Mouse (Mus musculus) cerebellum, adult 18-20 months (tissue): Measurements from ENCODE around the gene Aunip.

Experiments used
- DNase-seq, 2 experiments: peaks; one replicate each; pipeline ENCODE4 v3.0.0; 2021

Aunip gene

DNA sequence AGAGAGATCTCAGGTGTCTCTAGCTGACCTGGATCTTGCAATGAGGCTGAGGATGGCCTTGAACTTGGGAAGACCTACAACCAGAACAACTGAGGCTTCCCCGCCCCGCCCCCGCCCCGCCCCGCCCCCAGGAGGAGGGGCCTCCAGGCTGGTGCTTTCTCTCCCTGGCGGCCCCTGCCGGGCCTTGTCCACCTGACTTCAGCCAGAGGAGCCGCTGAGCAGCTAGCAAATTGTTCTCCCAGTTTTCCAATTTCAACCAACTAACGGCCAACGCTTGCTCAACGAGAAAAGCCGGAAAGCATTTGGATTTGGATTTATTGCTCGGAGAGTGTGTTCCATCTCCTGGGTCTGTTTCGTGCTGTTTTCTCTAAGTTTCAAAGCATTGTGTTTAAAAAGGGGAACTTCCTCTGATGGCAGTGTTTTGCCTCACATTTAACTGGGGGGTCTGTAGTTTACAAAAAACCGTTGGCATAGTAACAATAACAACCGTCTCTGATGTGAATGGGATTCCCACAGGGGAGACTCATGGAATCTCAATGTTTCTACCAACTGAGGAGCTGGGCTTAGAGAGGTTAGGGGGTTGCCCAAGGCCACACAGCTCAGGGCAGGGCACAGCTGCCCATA, 46.9 kb downstream of the Aunip start:
- no peak for DNase-seq

- no peak for DNase-seq
Measured at GRCm38 (mm10) chr4:134558570-134559113, 47.8 kb downstream of the Aunip start.

DNA sequence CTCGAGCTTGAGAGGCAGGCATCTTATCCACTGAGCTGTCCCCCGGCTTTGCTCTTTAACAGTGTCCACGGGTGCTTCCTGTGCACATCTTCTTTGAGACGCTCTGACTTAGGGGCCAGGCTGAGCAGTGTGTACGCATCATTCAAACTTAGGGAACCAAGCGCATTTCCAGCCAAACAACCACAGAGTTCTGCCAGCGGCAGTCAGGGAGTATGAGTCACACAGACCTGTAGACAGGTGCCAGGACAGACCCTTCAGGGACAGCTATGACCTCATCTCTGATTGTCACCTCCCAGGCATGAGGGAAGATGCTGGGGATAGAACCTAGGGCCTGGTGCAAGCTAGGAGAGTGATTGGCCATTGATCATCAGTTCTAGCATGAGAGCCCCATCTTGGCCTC, 48.4 kb downstream of the Aunip start:
- no peak for DNase-seq

DNA sequence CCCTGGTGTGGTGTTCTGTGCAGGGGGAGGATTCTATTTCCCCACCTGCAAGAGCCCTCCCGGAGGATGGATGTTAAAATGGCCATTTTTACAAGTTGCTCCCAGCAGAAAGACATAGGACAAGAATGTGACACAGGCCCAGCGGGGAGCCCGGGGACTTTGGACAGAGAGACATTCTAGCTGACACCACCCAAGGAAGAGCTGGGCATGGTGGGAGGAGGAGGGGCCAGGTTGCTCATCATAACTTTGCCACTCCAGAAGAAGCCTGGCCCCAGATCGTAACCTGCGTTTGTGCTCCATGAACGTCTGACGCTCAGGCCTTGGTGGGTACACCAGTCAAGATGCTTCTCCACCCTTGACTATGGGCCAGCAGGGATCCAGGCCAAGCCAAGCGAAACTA, 49.9 kb downstream of the Aunip start:
- no peak for DNase-seq

- peak; percentile 54 to 57 for DNase-seq
Measured at GRCm38 (mm10) chr4:134562014-134562413, 51.2 kb downstream of the Aunip start.

- DNase-seq, result no peak
Measured at GRCm38 (mm10) chr4:134563624-134564023, 52.8 kb downstream of the Aunip start.

DNA sequence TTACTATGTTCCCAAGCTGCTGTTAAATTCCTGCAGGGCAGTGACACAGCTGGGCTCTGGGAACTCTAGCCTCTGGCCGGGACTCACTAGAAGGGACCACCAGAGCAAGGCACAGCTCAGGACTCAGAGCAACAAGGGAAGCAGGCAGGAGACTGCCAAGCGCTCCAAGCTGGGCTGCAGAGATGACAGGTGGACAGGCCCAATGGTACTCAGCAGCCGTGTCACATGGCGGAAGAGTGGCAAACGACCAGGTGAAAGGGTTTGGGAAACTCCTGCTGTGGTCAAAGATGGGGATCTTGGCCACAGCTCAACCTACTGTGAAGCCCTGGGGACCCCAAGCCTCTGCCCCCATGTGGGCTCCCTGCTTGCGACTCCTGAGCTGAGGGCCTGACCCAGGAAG, 53.3 kb downstream of the Aunip start:
- no peak for DNase-seq

DNA sequence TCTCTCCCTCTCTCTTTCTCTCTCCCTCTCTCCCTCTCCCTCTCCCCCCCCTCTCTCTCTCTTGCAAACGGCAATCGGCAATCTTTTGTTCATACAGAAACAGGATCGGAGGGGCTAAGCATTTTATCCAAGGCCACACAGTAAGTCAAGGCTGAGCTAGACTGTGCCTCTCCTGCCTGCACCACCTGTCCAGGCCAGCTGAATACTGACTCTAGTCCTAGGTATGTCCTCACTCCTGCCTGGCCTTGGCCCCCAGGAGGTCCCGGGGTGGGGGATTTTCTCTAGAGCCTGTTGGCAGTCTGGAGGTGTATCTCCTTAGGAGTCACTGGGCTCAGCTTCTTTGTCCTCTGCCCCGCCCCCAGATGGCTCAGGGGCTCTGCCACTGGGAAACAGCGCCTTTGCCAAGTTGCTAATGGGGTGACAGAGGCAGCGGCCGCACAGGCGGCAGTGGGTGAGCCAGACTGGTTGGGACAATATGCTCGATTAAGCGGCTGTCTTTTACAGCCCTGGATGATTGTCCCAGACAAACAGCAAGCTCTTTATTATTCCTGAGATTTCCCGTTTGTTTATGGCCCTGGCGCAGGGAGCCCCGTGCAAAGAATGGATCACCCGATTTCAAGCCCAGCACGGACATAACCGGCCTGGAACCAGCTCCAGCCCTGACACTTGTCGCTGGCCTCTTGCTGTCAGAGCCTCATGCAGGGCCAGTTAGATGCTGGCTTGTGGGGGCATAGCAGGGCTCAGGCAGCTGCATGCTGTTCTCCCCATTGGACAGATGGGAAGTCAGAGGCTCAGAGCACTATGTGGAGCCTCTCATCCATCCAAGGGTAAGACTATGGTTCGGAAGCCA, 56.8 kb downstream of the Aunip start:
- peak; percentile 55 to 60 for DNase-seq

DNA sequence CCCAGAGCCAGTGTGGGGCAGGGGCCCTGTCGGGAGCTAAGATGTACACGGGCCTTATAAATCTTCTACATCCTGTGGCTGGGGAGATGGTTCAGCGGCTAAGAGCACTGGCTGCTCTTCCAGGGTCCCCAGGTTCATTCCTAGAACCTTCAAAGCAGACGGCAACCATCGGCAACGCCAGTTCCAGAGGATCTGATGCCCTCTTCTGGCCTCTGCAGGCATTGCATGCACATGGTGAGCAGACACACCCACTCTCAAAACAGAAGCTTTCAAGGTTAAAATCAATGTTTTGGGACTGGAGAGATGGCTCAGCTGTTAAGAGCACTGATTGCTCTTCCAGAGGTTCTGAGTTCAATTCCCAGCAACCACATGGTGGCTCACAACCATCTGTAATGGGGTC, 58.4 kb downstream of the Aunip start:
- DNase-seq, result no peak

- no peak for DNase-seq
Measured at GRCm38 (mm10) chr4:134569831-134570230, 59.0 kb downstream of the Aunip start.

GRCm38 (mm10) chr4:134570704-134571451, 60.1 kb downstream of the Aunip start:
- DNase-seq, result no peak

GRCm38 (mm10) chr4:134572449-134573300, 61.9 kb downstream of the Aunip start:
- no peak for DNase-seq
